Mouse (Mus musculus): ENCODE data around the gene Fam19a4. TPM values are rescaled to one million over a fixed set of nuclear protein-coding genes. Genes with fewer than 3 reads are reported as not detected.

Fam19a4 gene
- 0.23 and 0.67 TPM in 2 replicates for polyA plus RNA-seq (2021; fragmentation: Nextera tagmentation)
- long read RNA-seq, experiment 1, transcript Fam19a4-201 (6 exons, 2,190 nt): major isoform, 12 of 13 reads
- long read RNA-seq, experiment 1, partial matches to known transcripts: 0 of 13 reads
- long read RNA-seq, experiment 1, other reads (novel, unspliced or antisense): 1 of 13 reads
- long read RNA-seq, experiment 2, partial matches to known transcripts: 0 of 3 reads
- long read RNA-seq, experiment 2, other reads (novel, unspliced or antisense): 0 of 3 reads

GRCm38 (mm10) chr6:97060074-97060681, at the start of gene Fam19a4:
TSS of gene Fam19a4 (minus strand) at chr6:97060413.

Other genes with a start within 250 kb of the Fam19a4 start
- gene Eogt, start 88.8 kb upstream of the Fam19a4 start, polyA plus RNA-seq (2021; fragmentation: Nextera tagmentation): 6.3 TPM in 2 replicates
- 39.4 and 47.4 TPM in 2 replicates for gene Tmf1, start 118.7 kb upstream of the Fam19a4 start, polyA plus RNA-seq (2021; fragmentation: Nextera tagmentation)
- gene Uba3, start 145.2 kb upstream of the Fam19a4 start, polyA plus RNA-seq (2021; fragmentation: Nextera tagmentation): 46.9 and 55.7 TPM in 2 replicates
- 89.3 and 102 TPM in 2 replicates for gene Arl6ip5, start 150.3 kb upstream of the Fam19a4 start, polyA plus RNA-seq (2021; fragmentation: Nextera tagmentation)
- 0.06 and 0.09 TPM in 2 replicates for gene Lmod3, start 192.3 kb upstream of the Fam19a4 start, polyA plus RNA-seq (2021; fragmentation: Nextera tagmentation)